Mouse (Mus musculus) lung, postnatal 0 days (tissue): Measurements from ENCODE around the gene Scgb3a1. TPM values are rescaled to one million over a fixed set of nuclear protein-coding genes. Genes with fewer than 3 reads are reported as not detected.
A peak's percentile ranks its signal among the peaks of the same experiment; 100 is the strongest.

ENCODE experiments used
- ATAC-seq: fragments of 200-750 bp; cut with Nextera tagmentation; 2 replicates; pipeline ENCODE4 v1.8.0; 2017; ENCODE audit warnings: moderate library complexity
- DNase-seq: peaks from one replicate; pipeline ENCODE4 v3.0.0-alpha.2; 2016; ENCODE audit warnings: low spot score
- H3K27ac ChIP-seq: fragments of 300-500 bp; sonication (generic); 2 replicates; pipeline ENCODE4 v1.5.1; 2014; ENCODE audit warnings: antibody characterized with exemption, mild to moderate bottlenecking, low read length, mixed read lengths
- H3K27me3 ChIP-seq: fragments of 300-500 bp; sonication (generic); replicated peaks from 2 replicates; pipeline ENCODE4 v1.6.1; 2014; ENCODE audit warnings: low read length, mixed read lengths; ENCODE audit not compliant: insufficient read depth
- H3K36me3 ChIP-seq: fragments of 300-500 bp; sonication (generic); 2 replicates; pipeline ENCODE4 v1.6.1; 2014; ENCODE audit warnings: low read length, mixed read lengths; ENCODE audit not compliant: insufficient read depth
- H3K4me1 ChIP-seq: fragments of 300-500 bp; sonication (generic); 2 replicates; pipeline ENCODE4 v1.6.1; 2014; ENCODE audit warnings: antibody characterized with exemption, low read depth, low read length, mixed read lengths; ENCODE audit not compliant: insufficient read depth
- H3K4me2 ChIP-seq: fragments of 300-500 bp; sonication (generic); replicated peaks from 2 replicates; pipeline ENCODE4 v1.6.1; 2014; ENCODE audit warnings: low read depth, mild to moderate bottlenecking, low read length, moderate library complexity, mixed read lengths
- H3K4me3 ChIP-seq: fragments of 300-500 bp; sonication (generic); 2 replicates; pipeline ENCODE4 v1.5.1; 2014; ENCODE audit warnings: low read depth, low read length
- H3K9ac ChIP-seq: fragments of 300-500 bp; sonication (generic); replicated peaks from 2 replicates; pipeline ENCODE4 v1.6.1; 2014; ENCODE audit warnings: low read depth, mild to moderate bottlenecking
- H3K9me3 ChIP-seq: fragments of 300-500 bp; sonication (generic); 2 replicates; pipeline ENCODE4 v1.6.1; 2016; ENCODE audit warnings: low read length, mixed read lengths
- CTCF ChIP-seq: IDR thresholded peaks from 2 replicates; pipeline ENCODE4 v1.5.1; 2016; ENCODE audit warnings: antibody characterized with exemption, mild to moderate bottlenecking
- EP300 ChIP-seq: IDR thresholded peaks from 2 replicates; pipeline ENCODE4 v1.6.1; 2016; ENCODE audit warnings: antibody characterized with exemption, mild to moderate bottlenecking, control low read depth
- WGBS: fragments of 180-500 bp; shearing (Covaris S2); extraction: QIAGEN DNeasy Blood & Tissue Kit; methylation state at CpG from one replicate; pipeline ENCODE4 v1.1.7; 2014; 5-methylcytosine and 5-hydroxymethylcytosine counted together
- polyA plus RNA-seq: library from polyadenylated mRNA; unstranded; fragments of >200 nt; fragmentation: Nextera tagmentation; extraction: Ambion mirVana; gene quantifications from 2 replicates; pipeline ENCODE4 v1.2.1, GENCODE M21; 2015

Scgb3a1 gene
- polyA plus RNA-seq, 1 experiment from 2014 or later: 261 TPM

DNA sequence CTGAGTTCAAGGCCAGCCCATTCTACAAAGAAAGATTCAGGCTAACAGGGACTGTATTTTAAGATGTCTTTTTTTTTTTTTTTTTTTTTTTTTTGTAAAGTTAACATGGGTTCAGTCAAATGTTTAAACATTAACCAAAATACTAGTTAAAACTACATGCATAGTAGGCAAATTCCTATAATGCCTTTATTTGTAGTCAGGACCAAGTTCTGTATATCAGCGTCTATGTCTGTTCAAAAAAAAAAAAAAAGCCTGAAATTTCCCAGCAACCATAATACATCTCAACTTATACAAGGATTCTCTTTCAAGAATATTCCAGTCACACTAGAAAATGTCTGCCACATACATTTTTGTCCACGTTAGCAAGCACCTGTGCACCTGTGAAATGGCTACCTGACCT lies 47.3 kb downstream of the Scgb3a1 start:
- TF ChIP-seq EP300 (no peak), CTCF (no peak)
- peak overlapping the region; percentile 71; the same call in 1 of the 2 replicates for H3K4me2 ChIP-seq
- H3K4me3 ChIP-seq: no peak overlapping the region
- ATAC-seq (no peak), DNase-seq (no peak)
- H3K4me1 ChIP-seq: peaks cover 3% of the 10 kb centered on the region; the same call in 1 of the 2 replicates
- H3K36me3 ChIP-seq: no peaks in the 10 kb centered on the region
- H3K27me3 ChIP-seq: no peaks in the 10 kb centered on the region
- H3K9me3 ChIP-seq: no peaks in the 10 kb centered on the region
- H3K27ac ChIP-seq: no peak overlapping the region
- H3K9ac ChIP-seq: no peak overlapping the region
- 44% methylated on average over 2 of the region's 2 CpGs for WGBS

DNA sequence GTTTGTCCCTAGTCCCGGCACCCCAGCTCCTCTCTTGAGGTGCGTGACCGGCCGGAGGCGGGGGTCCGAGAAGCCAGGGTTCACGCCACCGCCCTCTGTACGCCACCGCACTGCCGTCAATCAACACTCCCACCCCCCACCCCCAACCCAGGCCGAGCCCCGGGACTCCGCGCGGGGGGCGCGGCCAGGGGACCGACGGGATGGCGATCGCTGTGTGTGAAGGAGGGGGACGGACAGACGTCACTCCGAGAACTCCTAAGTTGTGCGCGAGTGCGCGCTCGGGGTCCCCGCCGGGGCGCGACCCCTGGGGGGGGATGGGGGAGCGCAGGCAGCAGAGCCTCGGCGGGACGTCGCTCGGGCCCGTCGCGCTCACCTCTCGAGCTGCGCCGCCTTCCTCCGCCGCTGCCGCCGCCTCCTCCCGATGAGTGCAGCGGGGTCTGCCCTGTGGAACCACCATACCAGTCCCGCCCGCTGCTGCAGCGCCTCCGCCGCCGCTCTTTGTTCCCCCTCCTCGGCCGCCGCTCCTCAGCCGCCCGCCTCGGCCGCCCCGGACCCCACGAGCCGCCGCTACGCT lies 48.7 kb downstream of the Scgb3a1 start:
- WGBS: 2% methylated on average over 40 of the region's 70 CpGs
- Histone ChIP-seq H3K9ac (peak overlapping the region; percentile 87), H3K4me3 (peak overlapping the region; percentile 96), H3K4me2 (peak overlapping the region; percentile 71), H3K9me3 (no peaks in the 10 kb centered on the region), H3K36me3 (no peaks in the 10 kb centered on the region), H3K27ac (peak overlapping the region; percentile 92), H3K4me1 (peaks cover 3% of the 10 kb centered on the region; the same call in 1 of the 2 replicates), H3K27me3 (no peaks in the 10 kb centered on the region)
- ATAC-seq: peak; percentile 51
- TF ChIP-seq CTCF (no peak), EP300 (no peak)
- DNase-seq: peak; percentile 54

DNA sequence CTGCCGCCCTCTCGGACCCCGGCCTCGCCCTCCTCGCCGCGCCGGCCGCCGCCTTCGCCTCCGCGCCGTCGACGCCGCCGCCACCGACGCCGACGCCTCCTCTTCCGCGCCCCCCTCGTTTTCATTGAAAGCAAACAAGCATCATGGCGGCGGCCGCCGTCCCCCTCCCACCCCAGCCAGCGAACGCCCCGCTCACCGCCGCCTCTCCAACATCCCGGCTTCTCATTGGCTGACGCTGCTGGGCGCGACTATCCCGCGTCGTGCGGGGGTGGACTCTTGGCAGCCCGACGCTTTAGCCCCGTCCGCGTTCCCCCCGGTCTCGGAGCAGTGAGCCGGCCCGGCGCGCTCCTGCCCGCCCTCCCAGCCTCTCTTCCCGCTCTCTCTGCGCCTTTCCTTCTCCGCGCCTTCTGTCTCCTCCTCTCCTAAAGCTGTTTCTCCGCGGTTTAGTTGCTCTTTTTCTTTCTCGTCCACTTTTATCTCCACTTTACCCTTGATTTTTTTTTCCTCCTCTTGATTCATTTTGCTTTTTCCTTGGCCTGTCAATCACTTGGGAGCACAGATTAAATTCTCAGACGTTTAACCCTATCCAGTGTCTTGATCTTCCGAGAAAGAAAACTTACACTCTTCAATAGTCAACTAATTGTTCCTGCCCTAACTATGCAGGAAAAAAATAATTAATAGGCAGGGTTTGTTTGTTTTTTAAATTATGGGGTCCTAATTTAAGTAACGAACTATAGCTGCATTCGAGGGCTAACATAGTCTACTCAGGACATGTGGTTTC lies 49.3 kb downstream of the Scgb3a1 start, which contains the start of gene Cnot6:
Gene Cnot6 (minus strand): TSS at position 169 of the 781 bp plus-strand sequence.
- WGBS: under 1% methylated on average over 47 of the region's 65 CpGs
- peak; percentile 98 for ATAC-seq
- TF ChIP-seq CTCF: no peak
- TF ChIP-seq EP300: no peak

DNA sequence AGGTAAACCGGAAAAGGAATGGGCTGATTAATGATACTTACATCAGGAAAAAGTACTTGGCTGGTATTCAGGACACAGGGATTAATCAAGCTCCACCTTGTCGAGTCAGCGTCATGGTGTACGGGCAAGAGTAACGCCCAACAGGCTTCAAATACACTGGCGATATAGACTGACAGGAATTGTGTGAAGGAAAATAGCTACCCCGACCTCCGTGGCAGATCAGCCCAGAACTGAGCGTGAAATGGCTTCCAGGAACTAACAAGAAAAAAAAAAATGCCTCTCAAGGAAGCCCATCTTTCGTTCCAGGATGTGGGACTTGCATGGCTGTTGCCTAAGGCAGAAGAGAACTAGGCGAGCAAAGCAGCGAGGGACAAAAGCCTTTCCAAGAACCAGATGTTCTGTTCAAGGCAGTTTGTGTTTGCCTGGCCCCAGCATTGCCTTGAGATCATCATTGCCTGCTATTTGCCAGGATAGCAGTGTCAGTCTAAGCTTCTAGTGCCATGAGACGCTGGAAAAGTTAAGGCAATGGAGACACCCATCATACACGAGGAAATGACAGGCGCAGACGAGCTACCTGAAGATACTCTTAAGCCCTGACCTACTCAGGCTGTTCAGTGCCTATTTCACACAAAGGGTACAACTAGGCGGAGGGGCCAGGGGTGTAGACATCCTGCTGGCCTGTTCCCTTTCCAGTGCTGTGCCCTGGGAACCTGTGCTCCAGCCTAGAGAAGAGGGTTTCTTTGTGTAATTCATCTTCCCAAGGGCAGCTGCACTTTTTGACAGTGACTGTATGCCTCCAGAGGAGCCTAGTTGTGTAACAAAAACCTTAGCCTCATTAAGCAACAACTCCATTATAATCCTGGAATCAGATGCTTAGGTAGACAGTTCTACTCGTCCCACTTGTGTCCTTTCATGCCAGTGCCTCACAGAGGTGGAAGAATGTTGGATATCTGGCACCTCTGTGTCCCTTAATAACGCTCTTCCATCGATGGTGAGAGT lies 50.2 kb downstream of the Scgb3a1 start:
- Histone ChIP-seq H3K4me3 (peak overlapping the region; percentile 96), H3K4me2 (peak overlapping the region; percentile 71), H3K27ac (peak overlapping the region; percentile 92), H3K9ac (peak overlapping the region; percentile 39; the same call in 1 of the 2 replicates), H3K27me3 (no peaks in the 10 kb centered on the region), H3K4me1 (peaks cover 1% of the 10 kb centered on the region; the same call in 1 of the 2 replicates), H3K9me3 (no peaks in the 10 kb centered on the region), H3K36me3 (no peaks in the 10 kb centered on the region)
- DNase-seq (peak; percentile 79), ATAC-seq (no peak)
- WGBS: 27% methylated on average over 20 of the region's 20 CpGs
- TF ChIP-seq CTCF (no peak), EP300 (no peak)

More for the DNA sequence above, 49.3 kb downstream of the Scgb3a1 start, which contains the start of gene Cnot6:
- H3K4me3 ChIP-seq: peak within 1 kb of the TSS; percentile 96
- peaks cover 3% of the 10 kb centered on the region; the same call in 1 of the 2 replicates for H3K4me1 ChIP-seq
- peak within 1 kb of the TSS; percentile 92 for H3K27ac ChIP-seq
- DNase-seq: peak; percentile 97
- H3K27me3 ChIP-seq: no peaks in the 10 kb centered on the region
- peak within 1 kb of the TSS; percentile 87 for H3K9ac ChIP-seq
- no peaks in the 10 kb centered on the region for H3K36me3 ChIP-seq
- no peaks in the 10 kb centered on the region for H3K9me3 ChIP-seq
- H3K4me2 ChIP-seq: peak within 1 kb of the TSS; percentile 71

Other genes with a start within 250 kb of the Scgb3a1 start
- not detected in 2 replicates for gene Olfr1389, start 240.5 kb upstream of the Scgb3a1 start, polyA plus RNA-seq
- not detected in 2 replicates for gene Olfr1388, start 227.0 kb upstream of the Scgb3a1 start, polyA plus RNA-seq
- gene Olfr1387, start 208.3 kb upstream of the Scgb3a1 start, polyA plus RNA-seq: not detected in 2 replicates
- gene Olfr1386, start 198.6 kb upstream of the Scgb3a1 start, polyA plus RNA-seq: not detected in 2 replicates
- not detected in 2 replicates for gene Olfr1385, start 174.5 kb upstream of the Scgb3a1 start, polyA plus RNA-seq
- not detected in 2 replicates for gene Olfr1384, start 156.9 kb upstream of the Scgb3a1 start, polyA plus RNA-seq
- not detected in 2 replicates for gene Olfr1383, start 144.0 kb upstream of the Scgb3a1 start, polyA plus RNA-seq
- not detected in 2 replicates for gene Olfr1382, start 135.4 kb upstream of the Scgb3a1 start, polyA plus RNA-seq
- gene Olfr1381, start 120.2 kb upstream of the Scgb3a1 start, polyA plus RNA-seq: not detected in 2 replicates
- not detected in 2 replicates for gene Olfr1380, start 106.7 kb upstream of the Scgb3a1 start, polyA plus RNA-seq
- gene Flt4, start 54.3 kb upstream of the Scgb3a1 start, polyA plus RNA-seq: 9.7 and 9.8 TPM in 2 replicates
- 36.0 and 40.6 TPM in 2 replicates for gene Cnot6, start 49.1 kb downstream of the Scgb3a1 start, polyA plus RNA-seq
- 3.9 and 4.5 TPM in 2 replicates for gene Gfpt2, start 130.6 kb downstream of the Scgb3a1 start, polyA plus RNA-seq
- 30.2 and 32.3 TPM in 2 replicates for gene Mapk9, start 183.1 kb downstream of the Scgb3a1 start, polyA plus RNA-seq
- gene Rasgef1c, start 238.2 kb downstream of the Scgb3a1 start, polyA plus RNA-seq: not detected in 2 replicates